Mouse (Mus musculus): ENCODE results near the gene Sirt6. TPM values are rescaled to one million over a fixed set of nuclear protein-coding genes. Genes with fewer than 3 reads are reported as not detected.
A peak's percentile ranks its signal among the peaks of the same experiment; 100 is the strongest.

The Sirt6 gene
- total and polyA plus RNA-seq, 2 experiments from 2014 or later, result 16.2 to 24.7 TPM

DNA sequence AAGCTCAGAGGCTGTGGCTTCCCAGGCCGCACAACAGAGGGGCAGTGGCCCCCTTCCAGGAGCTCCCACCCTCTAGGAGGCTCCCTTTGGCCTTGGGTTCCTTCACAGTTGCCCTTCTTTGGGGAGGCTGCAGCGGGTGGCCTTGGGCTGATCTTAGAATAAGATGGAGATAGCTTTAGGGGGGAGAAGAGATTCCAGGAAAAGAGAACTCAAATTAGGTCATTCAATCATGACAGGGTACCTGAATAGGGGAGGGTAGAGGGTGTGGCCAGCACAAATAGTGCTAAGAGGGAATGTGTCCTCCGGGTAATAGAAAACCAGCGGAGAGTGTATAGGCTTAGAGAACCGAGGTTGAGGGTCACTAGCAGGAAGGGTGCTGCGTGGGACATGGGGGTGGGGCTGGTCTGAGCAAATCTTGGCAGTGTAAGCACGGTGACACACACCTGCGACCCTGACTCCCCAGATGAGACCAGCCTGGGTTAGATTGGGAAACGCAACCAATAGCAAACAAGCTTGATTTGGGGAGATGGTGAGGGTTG, 55.4 kb downstream of the Sirt6 start:
- Histone ChIP-seq H3K9ac (replicated peaks; ENCODE audit: low read depth, low read length) (peak overlapping the region; percentile 40), H3K4me1 (ENCODE audit: control insufficient read depth, insufficient read depth) (peaks cover 30% of the 10 kb centered on the region), H3K4me2 (ENCODE audit: low read depth, low read length) (peak overlapping the region; percentile 97), H3K27me3 (ENCODE audit: control insufficient read depth, insufficient read depth, low read length) (no peaks in the 10 kb centered on the region), H3K4me3 (ENCODE audit: low read depth, low read length) (peak overlapping the region; percentile 58), H3K9me3 (replicated peaks; ENCODE audit: control insufficient read depth, low read length) (no peaks in the 10 kb centered on the region), H3K27ac (ENCODE audit: low read depth) (no peak overlapping the region), H3K36me3 (replicated peaks; ENCODE audit: control insufficient read depth, insufficient read depth, low read length) (no peaks in the 10 kb centered on the region)
- ATAC-seq (ENCODE audit: insufficient read depth, low read depth), result no peak
- no peak for DNase-seq (ENCODE audit: low spot score)
- 24% methylated on average over 9 of the region's 9 CpGs for WGBS
- TF ChIP-seq CTCF (IDR thresholded peaks at IDR 0.05; ENCODE audit: low read depth) (no peak), EP300 (IDR thresholded peaks at IDR 0.05; ENCODE audit: low read depth) (no peak)

Other genes with a start within 250 kb of the Sirt6 start
- gene Fzr1, start 249.3 kb downstream of the Sirt6 start, total RNA-seq (2014; rRNA removed; ENCODE audit: low replicate concordance), result 47.6 and 53.9 TPM in 2 replicates
- 45.8 and 48.4 TPM in 2 replicates for gene Fzr1, start 249.3 kb downstream of the Sirt6 start, polyA plus RNA-seq (2015; fragmentation: Nextera tagmentation; extraction: Ambion mirVana)
- gene Dohh, start 243.4 kb downstream of the Sirt6 start, total RNA-seq (2014; rRNA removed; ENCODE audit: low replicate concordance), result 123 and 139 TPM in 2 replicates
- 75.2 and 77.6 TPM in 2 replicates for gene Dohh, start 243.4 kb downstream of the Sirt6 start, polyA plus RNA-seq (2015; fragmentation: Nextera tagmentation; extraction: Ambion mirVana)
- 0.11 TPM in 1 of 2 replicates, not detected in the other for gene Gm48551, start 243.3 kb downstream of the Sirt6 start, total RNA-seq (2014; rRNA removed; ENCODE audit: low replicate concordance)
- gene Gm48551, start 243.3 kb downstream of the Sirt6 start, polyA plus RNA-seq (2015; fragmentation: Nextera tagmentation; extraction: Ambion mirVana), result 0.43 and 1.1 TPM in 2 replicates
- not detected in 2 replicates for gene Gm48552, start 238.8 kb downstream of the Sirt6 start, total RNA-seq (2014; rRNA removed; ENCODE audit: low replicate concordance)
- 0.45 and 0.70 TPM in 2 replicates for gene Gm48552, start 238.8 kb downstream of the Sirt6 start, polyA plus RNA-seq (2015; fragmentation: Nextera tagmentation; extraction: Ambion mirVana)
- 6.6 and 7.8 TPM in 2 replicates for gene Smim24, start 234.7 kb downstream of the Sirt6 start, total RNA-seq (2014; rRNA removed; ENCODE audit: low replicate concordance)
- 3.3 and 3.8 TPM in 2 replicates for gene Smim24, start 234.7 kb downstream of the Sirt6 start, polyA plus RNA-seq (2015; fragmentation: Nextera tagmentation; extraction: Ambion mirVana)
- gene Nfic, start 172.2 kb downstream of the Sirt6 start, total RNA-seq (2014; rRNA removed; ENCODE audit: low replicate concordance), result 24.6 and 47.6 TPM in 2 replicates
- gene Nfic, start 172.2 kb downstream of the Sirt6 start, polyA plus RNA-seq (2015; fragmentation: Nextera tagmentation; extraction: Ambion mirVana), result 73.7 and 77.9 TPM in 2 replicates
- not detected in 2 replicates for gene Celf5, start 145.1 kb downstream of the Sirt6 start, total RNA-seq (2014; rRNA removed; ENCODE audit: low replicate concordance)
- 0.07 and 0.08 TPM in 2 replicates for gene Celf5, start 145.1 kb downstream of the Sirt6 start, polyA plus RNA-seq (2015; fragmentation: Nextera tagmentation; extraction: Ambion mirVana)
- gene Ncln, start 131.4 kb downstream of the Sirt6 start, total RNA-seq (2014; rRNA removed; ENCODE audit: low replicate concordance), result 88.5 and 91.5 TPM in 2 replicates
- gene Ncln, start 131.4 kb downstream of the Sirt6 start, polyA plus RNA-seq (2015; fragmentation: Nextera tagmentation; extraction: Ambion mirVana), result 27.1 and 30.5 TPM in 2 replicates
- 0.66 TPM in 1 of 2 replicates, not detected in the other for gene S1pr4, start 127.7 kb downstream of the Sirt6 start, total RNA-seq (2014; rRNA removed; ENCODE audit: low replicate concordance)
- gene S1pr4, start 127.7 kb downstream of the Sirt6 start, polyA plus RNA-seq (2015; fragmentation: Nextera tagmentation; extraction: Ambion mirVana), result 0.34 and 0.43 TPM in 2 replicates
- gene Gna15, start 103.6 kb downstream of the Sirt6 start, total RNA-seq (2014; rRNA removed; ENCODE audit: low replicate concordance), result 0.35 TPM in 1 of 2 replicates, not detected in the other
- 0.59 and 0.63 TPM in 2 replicates for gene Gna15, start 103.6 kb downstream of the Sirt6 start, polyA plus RNA-seq (2015; fragmentation: Nextera tagmentation; extraction: Ambion mirVana)
- 68.2 and 83.9 TPM in 2 replicates for gene Gna11, start 82.6 kb downstream of the Sirt6 start, total RNA-seq (2014; rRNA removed; ENCODE audit: low replicate concordance)
- gene Gna11, start 82.6 kb downstream of the Sirt6 start, polyA plus RNA-seq (2015; fragmentation: Nextera tagmentation; extraction: Ambion mirVana), result 50.1 and 52.4 TPM in 2 replicates
- gene Aes, start 68.3 kb downstream of the Sirt6 start, total RNA-seq (2014; rRNA removed; ENCODE audit: low replicate concordance), result 851 and 870 TPM in 2 replicates
- 765 and 767 TPM in 2 replicates for gene Aes, start 68.3 kb downstream of the Sirt6 start, polyA plus RNA-seq (2015; fragmentation: Nextera tagmentation; extraction: Ambion mirVana)
- 6.8 and 10.4 TPM in 2 replicates for gene Tle2, start 53.2 kb downstream of the Sirt6 start, total RNA-seq (2014; rRNA removed; ENCODE audit: low replicate concordance)
- gene Tle2, start 53.2 kb downstream of the Sirt6 start, polyA plus RNA-seq (2015; fragmentation: Nextera tagmentation; extraction: Ambion mirVana), result 11.1 and 11.9 TPM in 2 replicates
- gene Tle6, start 26.7 kb downstream of the Sirt6 start, total RNA-seq (2014; rRNA removed; ENCODE audit: low replicate concordance), result 18.6 and 41.4 TPM in 2 replicates
- gene Tle6, start 26.7 kb downstream of the Sirt6 start, polyA plus RNA-seq (2015; fragmentation: Nextera tagmentation; extraction: Ambion mirVana), result 19.3 and 23.1 TPM in 2 replicates
- gene BC025920, start 21.5 kb downstream of the Sirt6 start, total RNA-seq (2014; rRNA removed; ENCODE audit: low replicate concordance), result 1.7 and 2.7 TPM in 2 replicates
- 0.38 and 0.44 TPM in 2 replicates for gene BC025920, start 21.5 kb downstream of the Sirt6 start, polyA plus RNA-seq (2015; fragmentation: Nextera tagmentation; extraction: Ambion mirVana)
- 48.5 and 54.5 TPM in 2 replicates for gene Ankrd24, start 743 bp upstream of the Sirt6 start, total RNA-seq (2014; rRNA removed; ENCODE audit: low replicate concordance)
- 8.9 and 9.1 TPM in 2 replicates for gene Ankrd24, start 743 bp upstream of the Sirt6 start, polyA plus RNA-seq (2015; fragmentation: Nextera tagmentation; extraction: Ambion mirVana)
- 1.5 and 2.6 TPM in 2 replicates for gene Gm10778, start 21.3 kb upstream of the Sirt6 start, total RNA-seq (2014; rRNA removed; ENCODE audit: low replicate concordance)
- gene Gm10778, start 21.3 kb upstream of the Sirt6 start, polyA plus RNA-seq (2015; fragmentation: Nextera tagmentation; extraction: Ambion mirVana), result 2.3 and 2.6 TPM in 2 replicates
- 5.5 and 12.4 TPM in 2 replicates for gene Zfp433, start 77.0 kb upstream of the Sirt6 start, total RNA-seq (2014; rRNA removed; ENCODE audit: low replicate concordance)
- 9.3 and 9.9 TPM in 2 replicates for gene Zfp433, start 77.0 kb upstream of the Sirt6 start, polyA plus RNA-seq (2015; fragmentation: Nextera tagmentation; extraction: Ambion mirVana)
- 1.3 and 4.8 TPM in 2 replicates for gene Gm3055, start 143.4 kb upstream of the Sirt6 start, total RNA-seq (2014; rRNA removed; ENCODE audit: low replicate concordance)
- gene Gm3055, start 143.4 kb upstream of the Sirt6 start, polyA plus RNA-seq (2015; fragmentation: Nextera tagmentation; extraction: Ambion mirVana), result 2.2 and 2.9 TPM in 2 replicates
- gene Gm4767, start 184.4 kb upstream of the Sirt6 start, total RNA-seq (2014; rRNA removed; ENCODE audit: low replicate concordance), result 1.1 TPM in 1 of 2 replicates, not detected in the other
- 1.5 and 1.7 TPM in 2 replicates for gene Gm4767, start 184.4 kb upstream of the Sirt6 start, polyA plus RNA-seq (2015; fragmentation: Nextera tagmentation; extraction: Ambion mirVana)
- 1.0 TPM in 1 of 2 replicates, not detected in the other for gene Gm32687, start 236.1 kb upstream of the Sirt6 start, total RNA-seq (2014; rRNA removed; ENCODE audit: low replicate concordance)
- gene Gm32687, start 236.1 kb upstream of the Sirt6 start, polyA plus RNA-seq (2015; fragmentation: Nextera tagmentation; extraction: Ambion mirVana), result 3.1 and 4.3 TPM in 2 replicates

All from heart, postnatal 0 days (tissue).